Mouse (Mus musculus): ENCODE data around the gene Spock1. TPM values are rescaled to one million over a fixed set of nuclear protein-coding genes. Genes with fewer than 3 reads are reported as not detected.

Gene Spock1
- polyA plus RNA-seq, 1 experiment from 2014 or later: 4.0 TPM

GRCm38 (mm10) chr13:57662554-57662953, 245.6 kb downstream of the Spock1 start:
- Histone ChIP-seq H3K4me3 (no peak overlapping the region), H3K27me3 (replicated peaks; ENCODE audit: low read depth, poor library complexity, severe bottlenecking) (peaks cover 20% of the 10 kb centered on the region), H3K9me3 (no peaks in the 10 kb centered on the region), H3K27ac (replicated peaks) (no peak overlapping the region), H3K4me1 (peaks cover 20% of the 10 kb centered on the region), H3K36me3 (replicated peaks) (no peaks in the 10 kb centered on the region)
- DNase-seq (ENCODE audit: low spot score): no peak
- WGBS: 81% methylated on average over 4 of the region's 4 CpGs

GRCm38 (mm10) chr13:57660523-57660922, 247.6 kb downstream of the Spock1 start:
- no peaks in the 10 kb centered on the region for H3K9me3 ChIP-seq
- H3K4me3 ChIP-seq: no peak overlapping the region
- peaks cover 11% of the 10 kb centered on the region; the same call in 1 of the 2 replicates for H3K4me1 ChIP-seq
- H3K36me3 ChIP-seq (replicated peaks): no peaks in the 10 kb centered on the region
- H3K27ac ChIP-seq (replicated peaks): no peak overlapping the region
- H3K27me3 ChIP-seq (replicated peaks; ENCODE audit: low read depth, poor library complexity, severe bottlenecking): peaks cover 16% of the 10 kb centered on the region
- 85% methylated on average over 2 of the region's 2 CpGs for WGBS
- no peak for DNase-seq (ENCODE audit: low spot score)

GRCm38 (mm10) chr13:57659872-57660271, 248.3 kb downstream of the Spock1 start:
- Histone ChIP-seq H3K27ac (replicated peaks) (no peak overlapping the region), H3K4me3 (no peak overlapping the region), H3K4me1 (peaks cover 11% of the 10 kb centered on the region; the same call in 1 of the 2 replicates), H3K27me3 (replicated peaks; ENCODE audit: low read depth, poor library complexity, severe bottlenecking) (peaks cover 16% of the 10 kb centered on the region), H3K9me3 (no peaks in the 10 kb centered on the region), H3K36me3 (replicated peaks) (no peaks in the 10 kb centered on the region)
- 85% methylated on average over 3 of the region's 3 CpGs for WGBS
- DNase-seq (ENCODE audit: low spot score): no peak

GRCm38 (mm10) chr13:57656606-57657005, 251.5 kb downstream of the Spock1 start:
- no peak for DNase-seq (ENCODE audit: low spot score)
- H3K27me3 ChIP-seq (replicated peaks; ENCODE audit: low read depth, poor library complexity, severe bottlenecking): peaks cover 6% of the 10 kb centered on the region; the same call in 1 of the 2 replicates
- no peak overlapping the region for H3K4me3 ChIP-seq
- no peaks in the 10 kb centered on the region for H3K36me3 ChIP-seq (replicated peaks)
- peaks cover 11% of the 10 kb centered on the region; the same call in 1 of the 2 replicates for H3K4me1 ChIP-seq
- H3K9me3 ChIP-seq: no peaks in the 10 kb centered on the region
- 74% methylated on average over 8 of the region's 8 CpGs for WGBS
- H3K27ac ChIP-seq (replicated peaks): no peak overlapping the region

GRCm38 (mm10) chr13:57654362-57654761, 253.8 kb downstream of the Spock1 start:
- H3K4me3 ChIP-seq: no peak overlapping the region
- H3K27ac ChIP-seq (replicated peaks): no peak overlapping the region
- H3K4me1 ChIP-seq: peaks cover 11% of the 10 kb centered on the region; the same call in 1 of the 2 replicates
- H3K36me3 ChIP-seq (replicated peaks): no peaks in the 10 kb centered on the region
- no peaks in the 10 kb centered on the region for H3K9me3 ChIP-seq
- 80% methylated on average over 7 of the region's 7 CpGs for WGBS
- peaks cover 6% of the 10 kb centered on the region; the same call in 1 of the 2 replicates for H3K27me3 ChIP-seq (replicated peaks; ENCODE audit: low read depth, poor library complexity, severe bottlenecking)
- DNase-seq (ENCODE audit: low spot score): no peak

GRCm38 (mm10) chr13:57651236-57651635, 256.9 kb downstream of the Spock1 start:
- 85% methylated on average over 4 of the region's 4 CpGs for WGBS
- Histone ChIP-seq H3K9me3 (no peaks in the 10 kb centered on the region), H3K36me3 (replicated peaks) (no peaks in the 10 kb centered on the region), H3K4me1 (no peaks in the 10 kb centered on the region), H3K4me3 (no peak overlapping the region), H3K27me3 (replicated peaks; ENCODE audit: low read depth, poor library complexity, severe bottlenecking) (peaks cover 6% of the 10 kb centered on the region; the same call in 1 of the 2 replicates), H3K27ac (replicated peaks) (no peak overlapping the region)
- DNase-seq (ENCODE audit: low spot score): no peak

GRCm38 (mm10) chr13:57648784-57649183, 259.3 kb downstream of the Spock1 start:
- Histone ChIP-seq H3K4me3 (no peak overlapping the region), H3K27ac (replicated peaks) (no peak overlapping the region), H3K4me1 (no peaks in the 10 kb centered on the region), H3K9me3 (no peaks in the 10 kb centered on the region), H3K36me3 (replicated peaks) (no peaks in the 10 kb centered on the region), H3K27me3 (replicated peaks; ENCODE audit: low read depth, poor library complexity, severe bottlenecking) (no peaks in the 10 kb centered on the region)
- WGBS: 88% methylated on average over 2 of the region's 2 CpGs
- DNase-seq (ENCODE audit: low spot score): no peak

- Histone ChIP-seq H3K4me3 (no peak overlapping the region), H3K9me3 (no peaks in the 10 kb centered on the region), H3K36me3 (replicated peaks) (no peaks in the 10 kb centered on the region), H3K27ac (replicated peaks) (no peak overlapping the region), H3K4me1 (no peaks in the 10 kb centered on the region), H3K27me3 (replicated peaks; ENCODE audit: low read depth, poor library complexity, severe bottlenecking) (no peaks in the 10 kb centered on the region)
- 82% methylated on average over 4 of the region's 4 CpGs for WGBS
- DNase-seq (ENCODE audit: low spot score): no peak
Observed at GRCm38 (mm10) chr13:57647456-57647855, 260.7 kb downstream of the Spock1 start.

- WGBS: 89% methylated on average over 12 of the region's 12 CpGs
- 0 out of 2 replicates have a peak, but pooled peaks cover 7% of the 10 kb centered on the region for H3K27me3 ChIP-seq (replicated peaks; ENCODE audit: low read depth, poor library complexity, severe bottlenecking)
- DNase-seq (ENCODE audit: low spot score): no peak
Observed at GRCm38 (mm10) chr13:57643036-57643435, 265.1 kb downstream of the Spock1 start.

GRCm38 (mm10) chr13:57641649-57642048, 266.5 kb downstream of the Spock1 start:
- 84% methylated on average over 4 of the region's 4 CpGs for WGBS
- no peaks in the 10 kb centered on the region for H3K36me3 ChIP-seq (replicated peaks)

More at GRCm38 (mm10) chr13:57643036-57643435, 265.1 kb downstream of the Spock1 start:
- Histone ChIP-seq H3K4me1 (no peaks in the 10 kb centered on the region), H3K9me3 (no peaks in the 10 kb centered on the region), H3K36me3 (replicated peaks) (no peaks in the 10 kb centered on the region), H3K4me3 (no peak overlapping the region), H3K27ac (replicated peaks) (no peak overlapping the region)

GRCm38 (mm10) chr13:57640968-57641367, 267.2 kb downstream of the Spock1 start:
- H3K4me1 ChIP-seq: no peaks in the 10 kb centered on the region
- WGBS: 89% methylated on average over 2 of the region's 2 CpGs
- H3K27ac ChIP-seq (replicated peaks): no peak overlapping the region
- no peak for DNase-seq (ENCODE audit: low spot score)
- no peak overlapping the region for H3K4me3 ChIP-seq
- H3K27me3 ChIP-seq (replicated peaks; ENCODE audit: low read depth, poor library complexity, severe bottlenecking): 0 out of 2 replicates have a peak, but pooled peaks cover 7% of the 10 kb centered on the region
- no peaks in the 10 kb centered on the region for H3K9me3 ChIP-seq
- H3K36me3 ChIP-seq (replicated peaks): no peaks in the 10 kb centered on the region

More at GRCm38 (mm10) chr13:57641649-57642048, 266.5 kb downstream of the Spock1 start:
- H3K4me3 ChIP-seq: no peak overlapping the region
- no peaks in the 10 kb centered on the region for H3K4me1 ChIP-seq
- DNase-seq (ENCODE audit: low spot score): no peak
- 0 out of 2 replicates have a peak, but pooled peaks cover 7% of the 10 kb centered on the region for H3K27me3 ChIP-seq (replicated peaks; ENCODE audit: low read depth, poor library complexity, severe bottlenecking)
- H3K27ac ChIP-seq (replicated peaks): no peak overlapping the region
- no peaks in the 10 kb centered on the region for H3K9me3 ChIP-seq

GRCm38 (mm10) chr13:57638820-57639219, 269.3 kb downstream of the Spock1 start:
- WGBS: 85% methylated on average over 5 of the region's 5 CpGs
- no peak for DNase-seq (ENCODE audit: low spot score)
- H3K36me3 ChIP-seq (replicated peaks): no peaks in the 10 kb centered on the region

GRCm38 (mm10) chr13:57637606-57638132, 270.5 kb downstream of the Spock1 start:
- 0 out of 2 replicates have a peak, but pooled peaks cover 7% of the 10 kb centered on the region for H3K27me3 ChIP-seq (replicated peaks; ENCODE audit: low read depth, poor library complexity, severe bottlenecking)
- WGBS: 91% methylated on average over 15 of the region's 15 CpGs
- no peaks in the 10 kb centered on the region for H3K36me3 ChIP-seq (replicated peaks)
- H3K27ac ChIP-seq (replicated peaks): no peak overlapping the region
- H3K4me1 ChIP-seq: no peaks in the 10 kb centered on the region
- no peaks in the 10 kb centered on the region for H3K9me3 ChIP-seq
- no peak for DNase-seq (ENCODE audit: low spot score)
- H3K4me3 ChIP-seq: no peak overlapping the region

More at GRCm38 (mm10) chr13:57638820-57639219, 269.3 kb downstream of the Spock1 start:
- Histone ChIP-seq H3K4me1 (no peaks in the 10 kb centered on the region), H3K27ac (replicated peaks) (no peak overlapping the region), H3K27me3 (replicated peaks; ENCODE audit: low read depth, poor library complexity, severe bottlenecking) (0 out of 2 replicates have a peak, but pooled peaks cover 7% of the 10 kb centered on the region), H3K9me3 (no peaks in the 10 kb centered on the region), H3K4me3 (no peak overlapping the region)

All from embryonic facial prominence, embryonic 10.5 days (tissue).